Mouse (Mus musculus) layer of hippocampus, adult 9-10 months (tissue): ENCODE measurements at regions not wholly inside any gene's neighbourhood (a gene's known extent, or its start where the extent isn't known, plus 50 kb on each side); places are given as distances from the start of the nearest gene placed in this dataset.
A peak's percentile ranks its signal among the peaks of the same experiment; 100 is the strongest.

Experiments
- DNase-seq: peaks from one replicate; pipeline ENCODE4 v3.0.0; 2022; ENCODE audit warnings: low spot score

DNA sequence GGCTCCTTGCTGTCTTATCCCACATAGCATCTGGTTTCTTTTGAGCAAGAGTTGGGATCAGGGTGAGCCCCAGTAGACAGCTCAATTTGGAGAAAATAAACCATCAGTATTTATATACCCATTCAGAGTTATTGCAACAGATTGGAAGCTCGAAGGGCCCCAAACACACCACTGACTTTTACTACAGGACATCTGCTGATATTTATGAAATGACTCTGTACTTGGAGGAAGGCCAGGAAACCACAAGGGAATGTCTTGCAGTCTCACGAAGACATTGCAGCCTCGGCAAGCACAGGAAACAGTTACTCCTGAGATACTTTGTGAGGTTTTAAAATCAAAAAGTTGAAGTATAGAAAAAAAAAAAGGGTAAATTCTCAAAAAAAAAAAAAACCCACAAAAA lies 375.1 kb upstream of the 4931408C20Rik start:
- peak; percentile 18 for DNase-seq
